Mouse (Mus musculus): ENCODE measurements around the gene Bcdin3d.

Gene Bcdin3d

GRCm38 (mm10) chr15:99474576-99474926 is at the start of gene Bcdin3d:
Bcdin3d (minus strand) TSS chr15:99474730.
- DNase-seq (ENCODE audit: low spot score in 2 of 2), result peak; percentile 79 to 81

- DNase-seq (ENCODE audit: low spot score in 2 of 2), result no peak
Measured at GRCm38 (mm10) chr15:99520306-99520705, 45.8 kb upstream of the Bcdin3d start.

GRCm38 (mm10) chr15:99519626-99520025 is 45.1 kb upstream of the Bcdin3d start:
- no peak for DNase-seq (ENCODE audit: low spot score in 2 of 2)

- no peak for DNase-seq (ENCODE audit: low spot score in 2 of 2)
Measured at GRCm38 (mm10) chr15:99517715-99518114, 43.2 kb upstream of the Bcdin3d start.

GRCm38 (mm10) chr15:99516715-99517114 is 42.2 kb upstream of the Bcdin3d start:
- DNase-seq (ENCODE audit: low spot score in 2 of 2), result no peak

- DNase-seq (ENCODE audit: low spot score in 2 of 2), result no peak
Measured at GRCm38 (mm10) chr15:99511797-99512525, 37.4 kb upstream of the Bcdin3d start.

- DNase-seq (ENCODE audit: low spot score in 2 of 2), result no peak
Measured at GRCm38 (mm10) chr15:99510621-99511020, 36.1 kb upstream of the Bcdin3d start.

- no peak for DNase-seq (ENCODE audit: low spot score in 2 of 2)
Measured at GRCm38 (mm10) chr15:99509840-99510239, 35.3 kb upstream of the Bcdin3d start.

GRCm38 (mm10) chr15:99505324-99506095 is 31.0 kb upstream of the Bcdin3d start:
- DNase-seq (ENCODE audit: low spot score in 2 of 2), result no peak

GRCm38 (mm10) chr15:99503256-99503655 is 28.7 kb upstream of the Bcdin3d start:
- DNase-seq (ENCODE audit: low spot score in 2 of 2), result no peak

GRCm38 (mm10) chr15:99502311-99502831 is 27.8 kb upstream of the Bcdin3d start:
- DNase-seq (ENCODE audit: low spot score in 2 of 2), result no peak

- DNase-seq (ENCODE audit: low spot score in 2 of 2), result no peak
Measured at GRCm38 (mm10) chr15:99501292-99502260, 27.0 kb upstream of the Bcdin3d start.

GRCm38 (mm10) chr15:99500320-99500719 is 25.8 kb upstream of the Bcdin3d start:
- no peak for DNase-seq (ENCODE audit: low spot score in 2 of 2)

- no peak for DNase-seq (ENCODE audit: low spot score in 2 of 2)
Measured at GRCm38 (mm10) chr15:99499726-99500125, 25.2 kb upstream of the Bcdin3d start.

GRCm38 (mm10) chr15:99498781-99499180 is 24.3 kb upstream of the Bcdin3d start:
- DNase-seq (ENCODE audit: low spot score in 2 of 2), result peak; percentile 35 to 45

GRCm38 (mm10) chr15:99498356-99498755 is 23.8 kb upstream of the Bcdin3d start:
- no peak for DNase-seq (ENCODE audit: low spot score in 2 of 2)

- no peak for DNase-seq (ENCODE audit: low spot score in 2 of 2)
Measured at GRCm38 (mm10) chr15:99497527-99498242, 23.2 kb upstream of the Bcdin3d start.

- DNase-seq (ENCODE audit: low spot score in 2 of 2), result no peak
Measured at GRCm38 (mm10) chr15:99497061-99497460, 22.5 kb upstream of the Bcdin3d start.

- DNase-seq (ENCODE audit: low spot score in 2 of 2), result no peak
Measured at GRCm38 (mm10) chr15:99484745-99485144, 10.2 kb upstream of the Bcdin3d start.

- DNase-seq (ENCODE audit: low spot score in 2 of 2), result no peak
Measured at GRCm38 (mm10) chr15:99475814-99476213, 1.3 kb upstream of the Bcdin3d start.
